Mouse (Mus musculus) MEL (cell line): ENCODE data around the gene Dars.

Experiments
- CHD2 ChIP-seq: IDR thresholded peaks from 2 replicates; pipeline ENCODE4 v1.6.1; 2011; ENCODE audit warnings: low read length, improper control_type of control experiment
- CTCF ChIP-seq, 3 experiments: IDR thresholded peaks in 2 of 3; conservative IDR thresholded peaks in 1 of 3; 2 replicates each; pipeline ENCODE4 v1.5.1; 2011 to 2012; ENCODE audit warnings: low read length in 3 of 3, low read depth in 2 of 3, mild to moderate bottlenecking in 2 of 3, improper control_type of control experiment in 1 of 3, inconsistent platforms in 1 of 3, mixed read lengths in 1 of 3, moderate library complexity in 1 of 3; ENCODE audit not compliant: control insufficient read depth in 1 of 3, insufficient read depth in 1 of 3, poor library complexity in 1 of 3, severe bottlenecking in 1 of 3
- E2F4 ChIP-seq: IDR thresholded peaks from 2 replicates; pipeline ENCODE4 v1.6.1; 2011; ENCODE audit warnings: low read depth, low read length, improper control_type of control experiment, borderline replicate concordance
- EP300 ChIP-seq, 2 experiments: IDR thresholded peaks; 2 replicates each; pipeline ENCODE4 v1.6.1; 2011; ENCODE audit warnings: improper control_type of control experiment in 2 of 2, low read length in 2 of 2, low read depth in 1 of 2, mild to moderate bottlenecking in 1 of 2
- GATA1 ChIP-seq: IDR thresholded peaks from 2 replicates; pipeline ENCODE4 v1.6.1; 2011; ENCODE audit warnings: low read depth, low read length, improper control_type of control experiment
- HCFC1 ChIP-seq: IDR thresholded peaks from 2 replicates; pipeline ENCODE4 v1.6.1; 2012; ENCODE audit warnings: low read depth, mild to moderate bottlenecking, inconsistent platforms, low read length, improper control_type of control experiment, moderate library complexity
- KAT2A ChIP-seq: conservative IDR thresholded peaks from 2 replicates; pipeline ENCODE4 v1.6.1; 2012; ENCODE audit warnings: low read depth, low read length, improper control_type of control experiment, inconsistent platforms
- MYB ChIP-seq: IDR thresholded peaks from 2 replicates; pipeline ENCODE4 v1.6.1; 2011; ENCODE audit warnings: mild to moderate bottlenecking, low read depth, low read length, improper control_type of control experiment
- MYC ChIP-seq: IDR thresholded peaks from 2 replicates; pipeline ENCODE4 v1.6.1; 2011; ENCODE audit warnings: low read depth, mild to moderate bottlenecking, low read length, improper control_type of control experiment, moderate library complexity
- POLR2AphosphoS2 ChIP-seq: IDR thresholded peaks from 2 replicates; pipeline ENCODE4 v1.6.1; 2011; ENCODE audit warnings: low read length, improper control_type of control experiment
- TBP ChIP-seq: IDR thresholded peaks from 2 replicates; pipeline ENCODE4 v1.8.0; 2011; ENCODE audit warnings: low read depth, low read length, improper control_type of control experiment
- USF2 ChIP-seq, 2 experiments: IDR thresholded peaks; 2 replicates each; pipeline ENCODE4 v1.6.1; 2011 to 2012; ENCODE audit warnings: improper control_type of control experiment in 2 of 2, low read length in 2 of 2, borderline replicate concordance in 1 of 2, inconsistent platforms in 1 of 2, low read depth in 1 of 2, mild to moderate bottlenecking in 1 of 2; ENCODE audit not compliant: insufficient read depth in 1 of 2
- ZMIZ1 ChIP-seq: IDR thresholded peaks from 2 replicates; pipeline ENCODE4 v1.6.1; 2012; ENCODE audit warnings: low read depth, mild to moderate bottlenecking, inconsistent platforms, low read length, improper control_type of control experiment, moderate library complexity

GRCm38 (mm10) chr1:128435551-128435950 is 18.4 kb upstream of the Dars start:
- TF ChIP-seq KAT2A (no peak), CHD2 (no peak), GATA1 (no peak), USF2 (IDR thresholded peaks at IDR 0.05; ENCODE audit: borderline replicate concordance in 1 of 2, insufficient read depth in 1 of 2, low read depth in 1 of 2, low read length in 2 of 2) (no peak), MYB (no peak), EP300 (IDR thresholded peaks at IDR 0.05; ENCODE audit: low read depth in 1 of 2, low read length in 2 of 2) (no peak), ZMIZ1 (no peak), POLR2AphosphoS2 (no peak), MYC (no peak), HCFC1 (no peak), E2F4 (no peak), TBP (no peak), CTCF (IDR thresholded peaks at IDR 0.05 in 2 of 3, conservative IDR thresholded peaks at IDR 0.05 in 1 of 3; ENCODE audit: control insufficient read depth in 1 of 3, insufficient read depth in 1 of 3, low read depth in 2 of 3, low read length in 3 of 3, poor library complexity in 1 of 3, severe bottlenecking in 1 of 3) (no peak)
